Comparison of ENCODE assay signal across 19 mouse cellular contexts in the genomic region with DNA sequence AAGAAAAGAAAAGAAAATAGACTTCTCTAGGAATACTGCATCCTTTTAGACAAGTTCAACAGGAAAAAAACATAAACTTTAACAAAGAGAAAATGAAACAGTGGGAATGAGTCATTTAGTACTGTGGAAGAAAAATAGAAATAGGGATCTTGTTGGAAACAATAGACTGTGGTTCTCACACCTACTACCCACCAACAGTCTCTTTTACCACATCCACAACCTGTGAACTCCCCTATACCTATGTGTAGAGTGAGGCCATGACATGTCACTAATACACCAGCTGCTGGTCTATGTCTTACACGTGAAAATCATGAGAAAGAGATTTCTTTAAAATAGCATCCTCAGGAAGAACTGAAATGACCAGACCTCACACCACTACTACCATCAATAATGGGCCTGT. TPM values are rescaled to one million over a fixed set of nuclear protein-coding genes. Genes with fewer than 3 reads are reported as not detected.
A peak's percentile ranks its signal among the peaks of the same experiment; 100 is the strongest.
DNase-seq lines count a peak whose midpoint lies in the region; ATAC-seq lines count a peak whose summit lies in the region.
"Had no signal": no experiment of that assay in that cellular context is flagged by ENCODE, and none has a peak within 500 bp of the region (broad histone marks: within the 10 kb centered on the region; RNA-seq: fewer than 3 reads in every experiment).

No protein-coding gene starts in this region.

- ATAC-seq in activated CD4-positive, CD25-positive, alpha-beta regulatory T cell, adult 4 months, result peak; percentile 73
- peak; percentile 41 for ATAC-seq in inflammation-experienced regulatory T-cells, adult 6 months
- ATAC-seq: forebrain, embryonic 14.5 days; forebrain, embryonic 16.5 days; Patski had no signal

- DNase-seq in CD4-positive helper T cell, adult 2 months (ENCODE audit: low read depth, low spot score), result peak; percentile 23
- no peak for DNase-seq in heart, adult 9 months (ENCODE audit: low spot score in 2 of 2)
- no peak for DNase-seq in kidney, postnatal 36 days
- DNase-seq: adrenal gland, adult 2 months; adrenal gland, postnatal 10 days; adrenal gland, postnatal 25 days; B cell, adult 2 months; cerebellum, adult 11 months; cerebellum, adult 18-20 months; cerebellum, adult 8-10 months; cerebellum, adult 9-11 months; cerebellum, postnatal 14 days; cerebellum, postnatal 36 days; embryo, embryonic 11 days had no signal

RNA-seq across cellular contexts. Expression of a gene that starts 14.8 kb away (rescaled TPM):
- polyA plus RNA-seq in activated CD4-positive, CD25-positive, alpha-beta regulatory T cell, adult 4 months (2017; shearing (Covaris generic)), result 10 to 100 TPM; 61.8 to 80.2 TPM
- polyA plus RNA-seq in inflammation-experienced regulatory T-cells, adult 6 months (2017; shearing (Covaris generic)), result 10 to 100 TPM; 54.0 to 90.7 (median 61.8) TPM

RNA-seq across cellular contexts. Expression of a gene that starts 41.2 kb away (rescaled TPM):
- polyA plus RNA-seq in activated CD4-positive, CD25-positive, alpha-beta regulatory T cell, adult 4 months (2017; shearing (Covaris generic)), result 10 to 100 TPM; 41.1 to 47.7 TPM
- 10 to 100 TPM; 38.0 to 64.6 (median 57.9) TPM for polyA plus RNA-seq in inflammation-experienced regulatory T-cells, adult 6 months (2017; shearing (Covaris generic))
